Mouse (Mus musculus): ENCODE measurements at regions not wholly inside any gene's neighbourhood (a gene's known extent, or its start where the extent isn't known, plus 50 kb on each side); places are given as distances from the start of the nearest gene placed in this dataset.

- TF ChIP-seq CTCF (IDR thresholded peaks at IDR 0.05): no peak
- no peak for TF ChIP-seq EP300 (IDR thresholded peaks at IDR 0.05)
Measured at GRCm38 (mm10) chr15:59904741-59905140, 111.7 kb downstream of the 4933412E24Rik start.
